Mouse (Mus musculus): ENCODE measurements at regions not wholly inside any gene's neighbourhood (a gene's known extent, or its start where the extent isn't known, plus 50 kb on each side); places are given as distances from the start of the nearest gene placed in this dataset.

DNA sequence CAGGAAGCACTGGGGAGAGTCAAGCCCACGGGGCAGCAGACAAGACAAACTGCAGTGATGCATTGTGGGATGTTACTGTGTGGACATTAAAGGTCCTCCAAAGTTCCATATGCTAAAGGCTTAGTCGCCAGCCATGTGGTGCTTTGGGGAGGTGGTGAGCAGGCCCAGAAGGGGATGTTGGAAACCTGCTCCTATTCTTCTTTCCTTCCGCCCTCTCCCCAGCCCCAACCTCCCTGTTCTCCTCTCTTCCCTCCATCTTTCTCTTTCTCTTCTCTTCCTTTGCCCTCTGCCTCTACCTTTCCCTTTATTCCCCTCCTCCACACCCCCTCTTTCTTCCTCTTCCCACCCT, 468.3 kb upstream of the Mctp2 start:
- 45% methylated on average over 3 of the region's 3 CpGs for WGBS
- Histone ChIP-seq H3K9ac (replicated peaks) (no peak overlapping the region), H3K4me1 (peaks cover 7% of the 10 kb centered on the region), H3K4me3 (no peak overlapping the region), H3K36me3 (no peaks in the 10 kb centered on the region), H3K4me2 (replicated peaks) (no peak overlapping the region), H3K27me3 (no peaks in the 10 kb centered on the region), H3K27ac (replicated peaks) (peak overlapping the region; percentile 54), H3K9me3 (no peaks in the 10 kb centered on the region)
- ATAC-seq (replicated peaks) = no peak; the same call in 1 of the 2 replicates

DNA sequence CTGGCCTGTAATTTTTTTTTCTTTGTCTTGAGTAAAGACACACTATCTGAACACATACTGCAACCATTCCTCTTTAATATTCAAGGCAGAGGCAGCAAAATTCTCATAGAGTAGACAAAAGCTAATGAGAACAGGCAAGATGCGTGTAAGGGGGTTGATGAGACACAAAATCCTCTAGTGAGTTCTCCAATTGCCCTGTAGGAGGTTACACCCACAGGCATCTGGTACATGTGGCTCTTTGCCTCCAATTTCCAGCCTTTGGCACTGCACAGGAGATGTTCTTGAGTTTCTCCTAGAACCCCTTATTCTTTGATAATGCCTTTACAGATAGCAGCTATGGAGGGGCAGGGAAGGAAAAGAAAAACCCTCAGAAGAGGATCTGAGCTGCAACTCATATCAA, 480.9 kb upstream of the Mctp2 start:
- H3K4me2 ChIP-seq (replicated peaks) = no peak overlapping the region
- no peaks in the 10 kb centered on the region for H3K27me3 ChIP-seq
- ATAC-seq (replicated peaks) = no peak
- H3K9ac ChIP-seq (replicated peaks) = no peak overlapping the region
- WGBS = 66% methylated on average over 1 of the region's 1 CpGs
- H3K4me3 ChIP-seq = no peak overlapping the region
- H3K27ac ChIP-seq (replicated peaks) = no peak overlapping the region
- no peaks in the 10 kb centered on the region for H3K36me3 ChIP-seq
- H3K4me1 ChIP-seq = no peaks in the 10 kb centered on the region
- H3K9me3 ChIP-seq = no peaks in the 10 kb centered on the region

DNA sequence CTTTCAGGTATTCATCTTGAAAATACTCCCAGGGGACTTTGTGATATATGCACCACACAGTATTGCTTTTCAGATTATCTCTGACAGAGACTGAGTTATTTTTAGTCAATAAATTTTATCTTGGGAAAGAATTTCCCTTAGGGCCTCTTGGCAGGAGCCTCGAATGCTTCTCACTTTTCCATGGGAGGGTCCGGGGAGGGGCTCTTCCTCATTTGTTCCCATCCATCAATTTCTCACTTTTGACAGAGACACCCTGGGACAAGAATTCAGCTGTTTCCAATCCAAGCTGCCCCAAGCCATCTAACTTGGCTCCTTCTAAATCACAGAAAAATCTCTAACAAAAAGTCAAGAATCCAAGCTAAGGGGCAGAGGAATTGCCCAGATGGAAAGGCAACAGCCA, 481.9 kb upstream of the Mctp2 start:
- no peaks in the 10 kb centered on the region for H3K4me1 ChIP-seq
- no peak overlapping the region for H3K4me3 ChIP-seq
- H3K36me3 ChIP-seq = no peaks in the 10 kb centered on the region
- H3K27me3 ChIP-seq = no peaks in the 10 kb centered on the region
- no peak for ATAC-seq (replicated peaks)
- H3K9ac ChIP-seq (replicated peaks) = no peak overlapping the region
- H3K9me3 ChIP-seq = no peaks in the 10 kb centered on the region
- no peak overlapping the region for H3K4me2 ChIP-seq (replicated peaks)
- H3K27ac ChIP-seq (replicated peaks) = no peak overlapping the region
- WGBS = 69% methylated on average over 2 of the region's 2 CpGs

DNA sequence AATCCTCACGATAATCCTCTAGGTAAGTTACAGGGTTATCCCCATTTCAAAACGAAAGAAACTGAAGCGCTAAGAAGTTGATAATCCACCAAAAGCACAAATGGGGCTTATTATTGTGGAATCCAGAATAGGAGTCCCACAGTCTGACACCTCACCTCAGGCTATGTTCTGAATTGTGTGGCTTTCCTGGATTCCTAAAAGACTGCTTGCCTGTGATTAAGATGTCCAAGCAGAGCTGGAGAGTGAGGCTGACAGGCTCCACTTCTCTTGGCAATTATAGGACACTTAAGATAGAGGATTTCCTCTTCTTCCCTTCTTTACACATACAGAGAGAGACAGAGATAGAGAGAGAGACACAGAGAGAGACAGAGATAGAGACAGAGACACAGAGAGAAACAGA, 515.7 kb upstream of the Mctp2 start:
- Histone ChIP-seq H3K4me3 (no peak overlapping the region), H3K9ac (replicated peaks) (no peak overlapping the region), H3K4me1 (no peaks in the 10 kb centered on the region), H3K4me2 (replicated peaks) (no peak overlapping the region), H3K27ac (replicated peaks) (no peak overlapping the region), H3K9me3 (no peaks in the 10 kb centered on the region), H3K27me3 (no peaks in the 10 kb centered on the region), H3K36me3 (no peaks in the 10 kb centered on the region)
- WGBS = 87% methylated on average over 3 of the region's 3 CpGs
- ATAC-seq (replicated peaks) = no peak

DNA sequence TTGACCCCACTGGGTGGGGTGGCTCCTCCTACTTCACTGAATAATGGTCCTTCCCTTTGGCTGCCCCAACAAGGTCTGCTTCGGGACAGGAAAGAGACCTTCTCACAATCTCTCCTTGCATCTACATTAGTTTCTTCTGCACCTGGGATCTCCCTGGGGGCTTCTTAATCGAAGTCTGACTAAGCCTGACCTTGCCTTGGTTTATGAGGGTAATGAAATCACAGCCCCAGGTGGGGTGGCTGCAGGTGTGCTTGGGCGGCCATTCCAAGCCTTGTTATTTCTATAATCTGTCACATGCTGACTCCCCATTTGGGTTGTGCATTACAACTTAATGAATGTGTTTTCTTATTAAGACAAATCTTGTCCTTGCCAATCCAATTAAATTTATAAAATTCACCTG, 520.2 kb upstream of the Mctp2 start:
- no peaks in the 10 kb centered on the region for H3K9me3 ChIP-seq
- WGBS = 88% methylated on average over 3 of the region's 3 CpGs
- no peaks in the 10 kb centered on the region for H3K27me3 ChIP-seq
- no peak overlapping the region for H3K4me3 ChIP-seq
- no peak overlapping the region for H3K9ac ChIP-seq (replicated peaks)
- no peaks in the 10 kb centered on the region for H3K4me1 ChIP-seq
- no peak for ATAC-seq (replicated peaks)
- no peak overlapping the region for H3K4me2 ChIP-seq (replicated peaks)
- no peaks in the 10 kb centered on the region for H3K36me3 ChIP-seq
- H3K27ac ChIP-seq (replicated peaks) = no peak overlapping the region

DNA sequence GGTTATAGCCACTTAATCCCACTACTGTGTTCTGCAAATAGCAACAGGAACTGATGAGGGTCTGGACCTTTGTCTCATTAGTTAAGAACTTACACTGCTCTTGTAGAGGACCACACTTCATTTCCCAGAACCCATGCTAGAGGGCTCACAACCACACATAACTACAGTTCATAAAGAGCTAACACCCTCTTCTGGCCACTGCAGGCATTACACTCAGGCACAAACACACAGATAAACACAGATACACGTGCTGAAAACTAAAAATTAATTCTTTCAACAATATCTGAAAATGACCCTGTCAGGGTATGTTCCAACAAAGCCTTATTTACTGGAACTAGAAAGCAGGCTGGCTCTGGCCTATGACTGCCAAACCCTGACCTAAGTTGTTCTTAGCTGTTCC, 529.0 kb upstream of the Mctp2 start:
- H3K36me3 ChIP-seq = no peaks in the 10 kb centered on the region
- H3K4me1 ChIP-seq = peaks cover 15% of the 10 kb centered on the region
- H3K27ac ChIP-seq (replicated peaks) = no peak overlapping the region
- no peak overlapping the region for H3K4me2 ChIP-seq (replicated peaks)
- no peak overlapping the region for H3K9ac ChIP-seq (replicated peaks)
- H3K9me3 ChIP-seq = no peaks in the 10 kb centered on the region
- 89% methylated on average over 1 of the region's 1 CpGs for WGBS
- H3K4me3 ChIP-seq = no peak overlapping the region
- ATAC-seq (replicated peaks) = no peak
- no peaks in the 10 kb centered on the region for H3K27me3 ChIP-seq

DNA sequence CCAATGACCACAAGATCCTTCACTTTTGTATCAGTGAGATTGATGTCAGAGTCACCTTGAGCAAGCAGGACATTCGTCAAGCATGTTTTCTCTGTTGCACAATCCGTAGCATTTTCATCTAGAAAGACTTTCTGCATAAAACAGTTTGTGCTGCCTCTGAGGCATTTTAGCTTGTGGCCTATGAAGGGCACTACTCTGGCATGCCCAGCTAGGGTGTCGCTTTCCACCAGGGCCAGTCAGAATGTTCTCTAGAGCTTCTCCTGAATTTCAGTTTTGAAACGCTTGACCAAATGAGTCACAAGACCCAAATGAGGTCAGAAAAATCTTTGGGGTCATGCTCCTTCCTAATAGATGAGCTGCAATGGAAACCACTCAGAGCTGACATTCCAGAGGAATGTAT, 529.6 kb upstream of the Mctp2 start:
- Histone ChIP-seq H3K4me2 (replicated peaks) (no peak overlapping the region), H3K27me3 (no peaks in the 10 kb centered on the region), H3K4me1 (peaks cover 15% of the 10 kb centered on the region), H3K36me3 (no peaks in the 10 kb centered on the region), H3K27ac (replicated peaks) (no peak overlapping the region), H3K9ac (replicated peaks) (no peak overlapping the region), H3K4me3 (no peak overlapping the region), H3K9me3 (no peaks in the 10 kb centered on the region)
- 83% methylated on average over 4 of the region's 4 CpGs for WGBS
- ATAC-seq (replicated peaks) = no peak

DNA sequence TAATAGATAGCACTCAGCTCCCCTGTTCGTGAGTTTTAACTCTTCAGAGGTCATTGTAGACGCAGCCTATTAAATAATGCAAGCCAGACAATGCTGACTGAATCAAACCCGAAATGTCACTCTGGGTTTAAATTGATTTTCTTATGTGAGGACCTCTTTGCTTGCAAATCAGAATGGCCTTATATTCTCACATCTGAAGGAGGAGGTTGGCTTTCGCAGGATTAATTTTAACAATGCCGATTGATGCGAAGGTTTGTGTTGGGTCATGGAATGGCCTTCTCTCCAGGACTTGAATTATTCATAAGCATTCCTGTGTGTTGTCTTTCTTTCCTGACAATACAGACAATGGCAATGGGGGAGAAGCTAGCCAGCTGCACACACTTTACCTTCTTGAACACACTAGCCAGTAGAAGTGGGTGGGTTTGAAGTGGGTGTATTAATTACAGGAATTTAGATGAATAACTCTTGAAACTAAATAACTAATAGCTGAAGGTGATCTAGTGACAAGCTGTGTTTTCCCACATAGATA, 530.1 kb upstream of the Mctp2 start:
- no peak for ATAC-seq (replicated peaks)
- 37% methylated on average over 6 of the region's 6 CpGs for WGBS

DNA sequence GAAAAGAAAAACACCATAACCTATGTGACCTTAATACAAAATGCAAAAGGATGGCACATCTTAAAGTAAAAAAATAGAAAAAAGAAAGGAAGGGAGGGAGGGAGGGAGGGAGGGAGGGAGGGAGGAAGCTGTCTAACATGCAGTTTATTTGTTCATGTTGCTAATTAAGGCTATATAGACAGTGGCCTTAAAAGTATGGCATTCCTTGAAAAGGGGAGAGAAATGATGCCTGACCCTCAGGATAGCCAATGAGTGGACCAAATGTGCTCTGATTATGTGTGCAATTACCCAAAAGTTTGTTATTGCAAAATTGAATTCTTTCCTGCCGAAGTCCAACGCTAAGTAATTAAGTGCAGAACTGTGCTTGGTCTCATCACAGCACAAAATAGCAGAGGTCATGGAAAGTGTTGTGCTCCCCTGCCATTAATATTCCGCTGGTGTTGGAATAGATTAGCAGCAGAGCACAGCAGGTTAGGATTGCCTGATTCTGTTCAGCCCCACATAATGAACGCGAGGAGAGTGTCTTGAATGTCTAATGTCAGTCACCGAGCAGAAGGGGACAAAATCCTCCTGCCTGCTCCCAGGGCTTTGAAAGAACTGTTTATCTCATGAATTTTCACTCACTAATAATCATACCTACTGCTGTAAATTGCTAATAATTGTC, 531.7 kb upstream of the Mctp2 start:
- Histone ChIP-seq H3K27me3 (no peaks in the 10 kb centered on the region), H3K4me1 (peaks cover 15% of the 10 kb centered on the region), H3K9me3 (no peaks in the 10 kb centered on the region), H3K27ac (replicated peaks) (peak overlapping the region; percentile 51), H3K36me3 (no peaks in the 10 kb centered on the region), H3K9ac (replicated peaks) (no peak overlapping the region), H3K4me2 (replicated peaks) (no peak overlapping the region), H3K4me3 (no peak overlapping the region)
- 4% methylated on average over 6 of the region's 6 CpGs for WGBS
- peak; percentile 84 for ATAC-seq (replicated peaks)

More for the DNA sequence above, 530.1 kb upstream of the Mctp2 start:
- Histone ChIP-seq H3K4me1 (peaks cover 15% of the 10 kb centered on the region), H3K9ac (replicated peaks) (no peak overlapping the region), H3K36me3 (no peaks in the 10 kb centered on the region), H3K4me3 (no peak overlapping the region), H3K27ac (replicated peaks) (no peak overlapping the region), H3K27me3 (no peaks in the 10 kb centered on the region), H3K9me3 (no peaks in the 10 kb centered on the region), H3K4me2 (replicated peaks) (no peak overlapping the region)

DNA sequence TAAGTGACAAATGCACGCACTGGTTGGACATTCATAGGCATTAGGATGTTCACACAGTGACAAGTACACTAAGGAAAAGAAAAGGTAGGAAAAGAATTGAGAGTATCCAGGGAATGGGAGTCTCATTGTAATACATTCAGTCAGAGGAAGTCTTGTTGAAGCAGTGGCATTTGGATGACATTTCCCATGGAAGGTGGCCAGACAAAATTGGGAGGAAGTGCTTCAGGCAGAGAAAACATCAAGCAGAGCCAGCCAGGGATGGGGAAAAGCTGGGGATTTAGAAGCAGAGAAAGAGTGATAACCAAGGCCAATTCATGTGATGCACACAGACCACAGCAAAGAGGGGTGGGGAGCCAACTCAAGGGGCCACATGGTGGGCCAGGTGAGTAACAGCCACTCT, 524.0 kb upstream of the Rgma start:
- 96% methylated on average over 1 of the region's 1 CpGs for WGBS
- H3K4me3 ChIP-seq = no peak overlapping the region
- H3K4me1 ChIP-seq = no peaks in the 10 kb centered on the region
- no peaks in the 10 kb centered on the region for H3K36me3 ChIP-seq
- H3K9ac ChIP-seq (replicated peaks) = no peak overlapping the region
- H3K27ac ChIP-seq (replicated peaks) = no peak overlapping the region
- no peak for ATAC-seq (replicated peaks)
- H3K4me2 ChIP-seq (replicated peaks) = no peak overlapping the region
- no peaks in the 10 kb centered on the region for H3K27me3 ChIP-seq
- no peaks in the 10 kb centered on the region for H3K9me3 ChIP-seq

DNA sequence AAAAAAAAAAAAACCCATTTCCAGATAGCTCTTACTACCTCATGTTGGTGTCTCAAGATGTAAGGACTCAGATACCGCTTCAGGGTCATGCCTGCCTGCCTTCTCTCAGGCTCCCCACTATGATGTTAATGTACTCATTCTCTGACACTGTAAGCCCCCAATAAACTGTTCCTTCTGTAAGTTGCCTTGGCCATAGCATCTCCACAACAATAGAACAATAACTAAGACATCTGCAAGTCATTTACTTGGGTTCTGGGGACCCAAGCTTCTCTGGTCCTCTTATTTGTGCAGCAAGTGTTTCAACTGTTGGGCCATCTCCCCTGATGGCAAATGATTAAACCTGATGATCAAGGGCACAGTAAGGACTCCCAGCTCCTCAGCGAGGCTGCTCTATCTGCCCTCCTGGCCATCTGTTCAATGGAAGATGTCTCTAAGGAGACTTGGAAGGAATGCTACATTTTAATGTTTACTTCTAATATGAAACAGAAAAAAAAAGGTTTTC, 520.8 kb upstream of the Rgma start:
- Histone ChIP-seq H3K27ac (replicated peaks) (no peak overlapping the region), H3K4me2 (replicated peaks) (no peak overlapping the region), H3K27me3 (no peaks in the 10 kb centered on the region), H3K9ac (replicated peaks) (no peak overlapping the region), H3K4me3 (no peak overlapping the region), H3K9me3 (no peaks in the 10 kb centered on the region), H3K4me1 (no peaks in the 10 kb centered on the region), H3K36me3 (no peaks in the 10 kb centered on the region)
- WGBS = 79% methylated on average over 2 of the region's 2 CpGs
- no peak for ATAC-seq (replicated peaks)

DNA sequence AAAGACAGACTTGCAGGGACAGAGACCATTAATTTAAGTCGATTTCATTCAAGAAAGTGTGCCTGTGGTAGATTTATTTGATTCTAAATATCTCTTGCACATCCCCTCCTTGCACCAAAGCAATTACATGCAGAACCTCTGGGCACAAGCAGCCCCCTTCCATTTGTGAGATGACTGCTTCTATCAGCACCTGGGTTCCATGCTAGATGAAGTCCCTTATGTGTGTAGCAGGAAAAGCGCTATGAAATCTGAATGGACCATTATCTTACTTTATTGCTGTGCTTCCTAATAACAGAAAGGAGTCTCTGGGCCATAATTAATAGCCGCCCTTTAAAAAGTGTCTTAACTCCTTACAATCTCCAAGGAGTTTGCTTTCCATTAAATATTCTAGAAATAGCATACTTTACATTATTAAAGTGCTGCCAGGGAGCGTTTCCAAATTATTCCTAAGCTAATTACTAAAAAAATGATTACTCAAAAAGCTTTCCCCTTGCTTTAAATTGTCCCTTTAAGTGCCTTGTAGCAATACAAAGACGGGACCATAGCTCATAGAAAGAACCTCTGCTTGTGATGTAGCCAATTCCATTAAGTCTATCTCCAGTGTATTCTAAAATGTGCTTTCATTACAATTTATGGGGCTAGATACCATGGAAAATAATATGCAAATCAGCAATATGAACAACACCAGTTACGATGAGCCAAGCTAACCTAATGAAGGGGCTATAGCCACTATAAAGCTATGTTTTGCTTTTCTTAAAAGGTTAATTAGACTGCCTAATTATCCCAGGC, 508.1 kb upstream of the Rgma start:
- ATAC-seq (replicated peaks) = no peak
- Histone ChIP-seq H3K27ac (replicated peaks) (no peak overlapping the region), H3K27me3 (no peaks in the 10 kb centered on the region), H3K4me2 (replicated peaks) (no peak overlapping the region), H3K4me1 (peaks cover 17% of the 10 kb centered on the region), H3K36me3 (no peaks in the 10 kb centered on the region), H3K4me3 (no peak overlapping the region), H3K9ac (replicated peaks) (no peak overlapping the region), H3K9me3 (no peaks in the 10 kb centered on the region)
- 36% methylated on average over 6 of the region's 6 CpGs for WGBS

All from forebrain, embryonic 15.5 days (tissue).